Mouse (Mus musculus) erythroblast, embryonic 14.5 days (primary cell): ENCODE data around the gene Unk.

ENCODE experiments used
- GATA1 ChIP-seq: IDR thresholded peaks from 2 replicates; pipeline ENCODE4 v1.6.1; 2012; ENCODE audit warnings: low read length, inconsistent platforms, mixed read lengths
- TAL1 ChIP-seq: IDR thresholded peaks from 3 replicates; pipeline ENCODE4 v1.6.1; 2012; ENCODE audit warnings: low read length, inconsistent platforms, mixed read lengths

DNA sequence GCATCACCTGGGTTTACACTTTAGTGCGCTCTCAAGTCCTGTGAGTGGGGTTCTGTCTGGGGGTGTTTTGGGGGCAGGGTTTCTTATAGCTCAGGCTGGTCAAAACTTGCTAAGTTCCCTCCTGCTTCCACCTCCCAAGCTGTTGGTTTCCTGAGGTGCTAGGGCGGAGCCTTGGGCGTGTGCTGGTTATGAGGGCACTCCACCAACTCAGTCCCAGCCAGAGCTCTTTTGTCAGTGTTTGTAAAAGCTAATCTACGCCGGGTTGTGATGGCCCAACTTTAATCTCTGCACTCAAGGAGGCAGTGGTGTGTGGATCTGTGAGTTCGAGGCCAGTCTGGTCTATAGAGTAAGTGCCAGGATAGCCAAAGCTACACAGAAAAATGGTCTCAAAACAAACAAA is 54.0 kb downstream of the Unk start:
- no peak for TF ChIP-seq TAL1
- no peak for TF ChIP-seq GATA1
